Mouse (Mus musculus): ENCODE data around the gene Prr13. TPM values are rescaled to one million over a fixed set of nuclear protein-coding genes. Genes with fewer than 3 reads are reported as not detected.

Gene Prr13
- polyA plus RNA-seq (2012; rRNA removed): 73.2 and 80.8 TPM in 2 replicates

DNA sequence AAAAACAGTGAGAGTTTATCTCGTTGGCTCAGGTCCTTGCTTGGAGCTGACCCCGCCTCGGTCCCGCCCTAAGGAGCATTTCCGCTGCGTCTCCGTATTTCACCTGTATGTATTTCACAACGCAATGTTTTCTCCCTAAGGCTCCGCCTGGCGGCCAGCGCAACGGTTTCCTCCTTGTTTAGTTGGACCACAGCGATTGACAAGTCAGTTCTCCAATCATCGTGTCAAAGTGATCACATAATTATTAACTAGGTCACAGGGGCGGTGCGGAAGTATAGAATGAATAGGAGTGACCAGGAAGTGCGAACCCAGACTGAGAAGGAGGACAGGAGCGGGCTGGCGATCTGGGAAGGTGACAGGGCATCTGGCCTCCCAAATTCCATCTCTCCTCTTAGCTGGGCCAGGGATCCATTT lies at the start of gene Prr13:
TSS of gene Prr13 (plus strand) at position 125 of the 414 bp plus-strand sequence.

GRCm38 (mm10) chr15:102445146-102445545 lies 13.7 kb upstream of the Prr13 start, which contains the start of gene Amhr2:
Gene Amhr2, plus strand, starts transcription at chr15:102445367.

DNA sequence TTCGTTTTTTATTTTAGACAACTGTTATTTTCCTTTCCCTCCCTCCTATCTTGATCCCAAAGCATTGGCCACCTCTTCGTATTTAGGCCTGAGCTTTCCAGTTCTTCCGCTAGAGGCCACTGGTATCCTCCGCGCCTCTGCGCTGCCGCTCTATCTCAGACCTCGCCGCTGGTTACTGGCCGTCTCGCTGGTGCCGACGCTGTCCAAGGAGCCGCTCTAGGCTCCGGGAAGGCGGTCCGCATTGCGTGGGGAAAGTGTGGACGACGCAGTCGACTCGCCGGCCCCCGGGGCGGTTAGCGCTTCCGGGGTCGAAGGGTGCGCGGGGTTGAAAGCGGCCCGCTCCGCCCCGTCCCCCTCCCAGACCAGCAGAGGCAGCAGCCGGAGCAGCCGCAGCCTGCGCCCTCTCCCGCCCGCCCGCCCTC lies 11.4 kb downstream of the Prr13 start, which contains the start of gene Pcbp2:
TSS of gene Pcbp2 (plus strand) at position 357 of the 422 bp plus-strand sequence.

GRCm38 (mm10) chr15:102503447-102503846 lies 44.6 kb downstream of the Prr13 start, which contains the start of gene Gm10337:
Gene Gm10337, plus strand, starts transcription at chr15:102503722.

Other genes starting within 250 kb of the Prr13 start
- 0.30 and 0.37 TPM in 2 replicates for gene Itgb7, start 227.1 kb upstream of the Prr13 start, polyA plus RNA-seq (2012; rRNA removed)
- gene Rarg, start 201.5 kb upstream of the Prr13 start, polyA plus RNA-seq (2012; rRNA removed): 9.8 and 11.0 TPM in 2 replicates
- gene Gm9918, start 188.5 kb upstream of the Prr13 start, polyA plus RNA-seq (2012; rRNA removed): 0.08 and 0.23 TPM in 2 replicates
- gene Mfsd5, start 179.6 kb upstream of the Prr13 start, polyA plus RNA-seq (2012; rRNA removed): 41.0 and 41.5 TPM in 2 replicates
- 6.2 and 6.7 TPM in 2 replicates for gene Espl1, start 162.8 kb upstream of the Prr13 start, polyA plus RNA-seq (2012; rRNA removed)
- gene Pfdn5, start 132.9 kb upstream of the Prr13 start, polyA plus RNA-seq (2012; rRNA removed): 404 and 434 TPM in 2 replicates
- 96.6 and 99.5 TPM in 2 replicates for gene Myg1, start 127.3 kb upstream of the Prr13 start, polyA plus RNA-seq (2012; rRNA removed)
- 30.4 and 32.7 TPM in 2 replicates for gene Aaas, start 108.3 kb upstream of the Prr13 start, polyA plus RNA-seq (2012; rRNA removed)
- 0.73 and 5.7 TPM in 2 replicates for gene Sp7, start 91.8 kb upstream of the Prr13 start, polyA plus RNA-seq (2012; rRNA removed)
- 12.9 and 13.1 TPM in 2 replicates for gene Sp1, start 52.9 kb upstream of the Prr13 start, polyA plus RNA-seq (2012; rRNA removed)
- gene Amhr2, start 13.7 kb upstream of the Prr13 start, polyA plus RNA-seq (2012; rRNA removed): 0.48 and 0.74 TPM in 2 replicates
- gene Pcbp2, start 11.5 kb downstream of the Prr13 start, polyA plus RNA-seq (2012; rRNA removed): 447 and 470 TPM in 2 replicates
- gene Gm10337, start 44.7 kb downstream of the Prr13 start, polyA plus RNA-seq (2012; rRNA removed): not detected in 2 replicates
- gene Map3k12, start 58.0 kb downstream of the Prr13 start, polyA plus RNA-seq (2012; rRNA removed): 89.1 and 91.0 TPM in 2 replicates
- gene Tarbp2, start 59.2 kb downstream of the Prr13 start, polyA plus RNA-seq (2012; rRNA removed): 145 and 154 TPM in 2 replicates
- 6.7 and 6.8 TPM in 2 replicates for gene Npff, start 65.9 kb downstream of the Prr13 start, polyA plus RNA-seq (2012; rRNA removed)
- not detected in 2 replicates for gene Gm28047, start 166.0 kb downstream of the Prr13 start, polyA plus RNA-seq (2012; rRNA removed)
- 44.1 and 44.5 TPM in 2 replicates for gene Atf7, start 166.4 kb downstream of the Prr13 start, polyA plus RNA-seq (2012; rRNA removed)
- gene Atp5g2, start 213.3 kb downstream of the Prr13 start, polyA plus RNA-seq (2012; rRNA removed): 441 and 453 TPM in 2 replicates

Measured in central nervous system, embryonic 18 days (tissue).